Mouse (Mus musculus) lung, adult 2 months (tissue): ENCODE results near the gene Sipa1. TPM values are rescaled to one million over a fixed set of nuclear protein-coding genes. Genes with fewer than 3 reads are reported as not detected.

ENCODE experiments used
- DNase-seq: peaks from one replicate; pipeline ENCODE4 v3.0.0; 2022
- H3K4me1 ChIP-seq: fragments of 200-500 bp; 2 replicates; pipeline ENCODE4 v1.6.1; 2011; ENCODE audit warnings: low read length; ENCODE audit not compliant: control insufficient read depth, insufficient read depth
- H3K4me3 ChIP-seq: fragments of 200-500 bp; replicated peaks from 2 replicates; pipeline ENCODE3; 2011; ENCODE audit warnings: low read depth, mild to moderate bottlenecking, control low read depth, low read length; ENCODE audit errors: extremely low read depth
- CTCF ChIP-seq: fragments of 200-500 bp; IDR thresholded peaks from 2 replicates; pipeline ENCODE4 v1.5.1; 2011; ENCODE audit warnings: mild to moderate bottlenecking, low read length, control low read depth; ENCODE audit not compliant: insufficient read depth
- POLR2A ChIP-seq: fragments of 200-500 bp; IDR thresholded peaks from 2 replicates; pipeline ENCODE4 v1.6.1; 2011; ENCODE audit warnings: low read depth, mild to moderate bottlenecking, control low read depth, low read length, borderline replicate concordance; ENCODE audit errors: extremely low read depth
- WGBS: fragments of 180-500 bp; shearing (Covaris S2); methylation state at CpG from one replicate; pipeline ENCODE4 v1.1.7; 2018; 5-methylcytosine and 5-hydroxymethylcytosine counted together
- polyA plus RNA-seq: library from polyadenylated mRNA; depleted of rRNA; stranded (reverse); fragments of >200 nt; gene quantifications from 2 replicates; pipeline ENCODE4 v1.2.3, GENCODE M21; 2012

The Sipa1 gene
- polyA plus RNA-seq, 1 experiment: 163 TPM

DNA sequence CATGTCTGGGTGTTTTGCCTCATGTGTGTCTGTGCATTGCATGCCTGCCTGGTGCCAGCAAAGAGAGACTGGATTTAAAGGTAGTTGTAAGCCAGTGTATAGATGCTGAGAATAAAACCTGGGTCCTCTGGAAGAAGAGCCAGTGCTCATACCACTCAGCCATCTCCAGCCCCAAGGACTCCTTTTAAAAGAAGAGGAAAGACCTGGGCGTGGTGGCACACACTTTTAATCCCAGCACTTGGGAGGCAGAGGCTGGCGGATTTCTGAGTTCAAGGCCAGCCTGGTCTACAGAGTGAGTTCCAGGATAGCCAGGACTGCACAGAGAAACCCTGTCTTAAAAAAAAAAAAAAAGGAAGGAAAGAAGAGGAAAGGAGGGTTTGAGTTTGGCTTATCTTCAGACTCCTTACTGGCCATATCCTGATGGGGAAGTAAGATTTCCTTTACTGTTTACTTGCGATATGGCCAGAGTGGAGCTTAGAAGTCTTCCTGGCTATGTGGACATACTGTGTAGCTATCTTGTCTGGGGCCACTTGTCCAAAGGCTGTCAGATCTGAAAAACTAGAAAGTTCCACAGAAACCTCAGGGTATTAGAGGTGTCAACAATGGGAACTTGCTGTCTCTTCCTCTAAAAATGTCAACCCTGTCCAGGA is 50.6 kb downstream of the Sipa1 start:
- 50% methylated on average over 3 of the region's 3 CpGs for WGBS

GRCm38 (mm10) chr19:5611973-5612372 is 51.5 kb downstream of the Sipa1 start:
- peaks cover 10% of the 10 kb centered on the region for H3K4me1 ChIP-seq
- 73% methylated on average over 1 of the region's 1 CpGs for WGBS
- H3K4me3 ChIP-seq: no peak overlapping the region
- TF ChIP-seq POLR2A (no peak), CTCF (no peak)
- DNase-seq: no peak

More for the DNA sequence above, 50.6 kb downstream of the Sipa1 start:
- Histone ChIP-seq H3K4me3 (no peak overlapping the region), H3K4me1 (peaks cover 10% of the 10 kb centered on the region)
- DNase-seq: no peak
- TF ChIP-seq POLR2A: no peak
- TF ChIP-seq CTCF: no peak

DNA sequence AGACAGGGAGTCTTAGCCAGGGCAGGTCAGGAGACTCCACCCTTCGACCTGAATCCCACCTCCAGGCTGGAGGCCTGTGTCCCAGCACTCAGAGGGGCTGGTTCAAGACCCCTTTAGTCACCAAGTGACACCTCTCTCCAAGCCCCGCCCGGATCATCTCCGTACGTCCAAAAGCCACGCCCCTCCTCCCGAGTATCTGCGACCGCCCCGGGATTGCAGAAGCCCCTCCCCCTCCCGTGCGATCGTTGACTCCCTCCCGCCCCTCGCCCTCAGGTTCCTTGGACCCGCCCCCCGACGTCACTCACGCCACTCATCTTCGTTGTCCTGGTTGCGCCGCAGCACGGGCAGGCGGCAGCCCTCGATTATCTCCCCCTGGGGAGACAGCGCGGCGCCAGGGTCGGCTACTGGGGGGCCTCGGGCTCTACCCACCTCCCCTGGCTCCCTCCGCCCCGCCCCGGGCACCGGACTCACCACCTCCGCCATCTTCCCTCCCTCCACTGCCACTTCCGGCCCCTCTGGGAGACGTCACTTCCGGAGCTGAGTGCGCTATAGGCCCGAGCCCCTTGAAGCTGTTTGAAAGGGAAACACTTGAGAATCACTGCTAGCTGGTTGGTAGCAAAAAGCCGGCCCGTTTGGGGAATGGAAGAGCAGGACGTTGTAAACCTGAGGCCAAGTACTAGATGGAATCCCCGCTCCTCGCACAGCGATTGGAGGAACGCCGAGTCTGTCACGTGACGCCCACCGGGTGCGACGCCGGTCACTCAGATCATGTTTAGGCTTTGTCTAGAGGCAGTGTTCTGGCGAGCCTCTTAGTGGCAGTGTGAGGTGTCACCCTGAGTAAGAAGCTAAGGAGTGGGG is 53.7 kb downstream of the Sipa1 start, which contains the start of gene Kat5:
TSS of gene Kat5 (minus strand) at position 691 of the 858 bp plus-strand sequence.
- TF ChIP-seq POLR2A (peak; percentile 64), CTCF (no peak)
- under 1% methylated on average over 55 of the region's 55 CpGs for WGBS

GRCm38 (mm10) chr19:5609171-5609546 is 54.3 kb downstream of the Sipa1 start:
- 36% methylated on average over 10 of the region's 10 CpGs for WGBS
- no peak for DNase-seq
- H3K4me3 ChIP-seq: peak overlapping the region; percentile 93
- no peak for TF ChIP-seq CTCF
- peaks cover 6% of the 10 kb centered on the region; the same call in 1 of the 2 replicates for H3K4me1 ChIP-seq

More for the DNA sequence above, 53.7 kb downstream of the Sipa1 start, which contains the start of gene Kat5:
- Histone ChIP-seq H3K4me1 (peaks cover 6% of the 10 kb centered on the region; the same call in 1 of the 2 replicates), H3K4me3 (peak within 1 kb of the TSS; percentile 93)
- peak; percentile 97 for DNase-seq

DNA sequence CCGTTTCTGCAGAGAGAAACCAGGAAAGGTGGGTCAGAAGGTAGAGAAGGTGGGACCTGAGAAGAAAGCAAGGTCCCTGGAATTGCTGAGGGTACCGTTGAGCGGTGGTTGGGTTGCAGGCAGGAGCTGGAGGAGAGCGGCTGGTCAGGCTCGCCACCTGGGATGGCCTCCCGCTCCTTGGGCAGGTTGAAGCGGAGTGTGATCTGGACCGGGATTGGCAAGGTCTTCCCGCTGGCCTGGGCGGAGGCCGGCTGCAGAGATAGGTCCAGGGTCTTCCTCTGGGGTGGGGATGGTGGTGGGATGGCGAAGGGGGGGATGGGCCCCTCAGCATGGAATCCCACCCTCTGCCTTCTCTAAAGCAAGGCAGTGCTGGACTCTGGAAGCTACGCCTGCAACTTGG is 54.8 kb downstream of the Sipa1 start:
- DNase-seq: no peak
- H3K4me1 ChIP-seq: peaks cover 6% of the 10 kb centered on the region; the same call in 1 of the 2 replicates
- WGBS: 92% methylated on average over 13 of the region's 13 CpGs
- TF ChIP-seq POLR2A (no peak), CTCF (no peak)
- no peak overlapping the region for H3K4me3 ChIP-seq

DNA sequence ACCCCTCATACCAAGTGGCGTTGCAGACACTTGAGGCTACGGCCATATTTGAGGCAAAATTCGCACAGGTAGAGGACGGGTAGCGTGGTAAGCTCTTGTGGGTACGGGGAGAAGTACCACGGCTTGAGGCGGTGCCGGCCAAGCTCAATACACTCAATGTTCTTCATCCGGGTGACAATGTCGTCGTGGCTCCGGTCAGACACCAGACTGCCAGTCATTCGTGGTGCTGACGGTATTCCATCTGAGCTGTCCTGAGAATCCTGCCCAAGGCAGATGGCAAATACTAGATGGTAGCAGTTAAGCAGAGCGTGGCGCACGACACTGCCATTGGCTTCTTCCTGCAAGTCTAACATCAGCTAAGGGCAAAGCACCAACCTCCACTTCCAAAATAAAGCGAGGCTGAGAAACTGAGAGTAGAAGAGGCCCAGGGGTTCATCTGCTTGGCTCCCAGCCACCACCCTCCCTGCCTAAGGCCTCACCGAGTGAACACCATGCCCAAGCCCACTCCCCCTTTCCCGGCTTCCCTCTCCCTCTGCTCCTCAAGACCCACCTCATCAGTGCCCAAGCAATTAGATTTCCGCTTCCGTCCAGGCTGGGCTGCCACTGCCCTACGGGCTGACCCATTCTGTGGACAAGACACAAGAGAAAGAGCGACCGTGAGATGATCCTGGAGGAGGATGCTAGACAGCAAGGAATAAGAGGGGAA is 55.6 kb downstream of the Sipa1 start:
- no peak for DNase-seq
- Histone ChIP-seq H3K4me3 (no peak overlapping the region), H3K4me1 (peaks cover 9% of the 10 kb centered on the region; the same call in 1 of the 2 replicates)
- 94% methylated on average over 26 of the region's 26 CpGs for WGBS
- TF ChIP-seq POLR2A (no peak), CTCF (no peak)

- WGBS: 76% methylated on average over 8 of the region's 8 CpGs
- no peak overlapping the region for H3K4me3 ChIP-seq
- peaks cover 15% of the 10 kb centered on the region for H3K4me1 ChIP-seq
- DNase-seq: no peak
- no peak for TF ChIP-seq POLR2A
- no peak for TF ChIP-seq CTCF
These were observed 57.3 kb downstream of the Sipa1 start for GRCm38 (mm10) chr19:5606196-5606595.

DNA sequence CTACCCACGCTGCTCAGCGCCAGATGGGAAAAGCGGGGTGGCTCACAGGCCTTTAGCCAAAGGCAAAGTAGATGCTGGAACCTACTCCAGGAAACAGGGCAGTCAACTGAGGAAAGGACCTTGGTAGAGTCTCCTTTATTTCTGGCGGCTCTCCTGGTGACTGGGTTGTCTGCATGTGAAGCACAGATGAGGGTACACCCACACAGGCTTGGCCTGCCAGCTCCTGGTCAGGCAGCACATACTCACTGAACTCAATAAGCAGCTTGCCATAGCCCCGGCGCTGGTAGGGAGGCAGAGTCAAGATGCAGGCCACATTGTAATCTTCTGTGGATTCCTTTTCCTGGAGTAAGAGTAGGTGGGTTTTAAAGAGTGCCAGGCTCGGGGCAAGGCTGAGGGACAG is 58.4 kb downstream of the Sipa1 start:
- Histone ChIP-seq H3K4me1 (peaks cover 13% of the 10 kb centered on the region), H3K4me3 (no peak overlapping the region)
- DNase-seq: no peak
- no peak for TF ChIP-seq CTCF
- no peak for TF ChIP-seq POLR2A
- 88% methylated on average over 7 of the region's 7 CpGs for WGBS

- WGBS: 85% methylated on average over 7 of the region's 7 CpGs
These were observed 59.8 kb downstream of the Sipa1 start for GRCm38 (mm10) chr19:5603664-5604063.

More at GRCm38 (mm10) chr19:5603664-5604063, 59.8 kb downstream of the Sipa1 start:
- Histone ChIP-seq H3K4me3 (no peak overlapping the region), H3K4me1 (peaks cover 9% of the 10 kb centered on the region)
- TF ChIP-seq POLR2A (no peak), CTCF (no peak)
- DNase-seq: no peak
